Mouse (Mus musculus): ENCODE measurements at regions not wholly inside any gene's neighbourhood (a gene's known extent, or its start where the extent isn't known, plus 50 kb on each side); places are given as distances from the start of the nearest gene placed in this dataset.
A peak's percentile ranks its signal among the peaks of the same experiment; 100 is the strongest.
"Not testable (repeated sequence)": the region's sequence is repeated elsewhere in the genome, so short reads cannot be mapped to it uniquely, and the experiment has no call there.

GRCm38 (mm10) chr10:22556401-22556800, 88.4 kb upstream of the Slc2a12 start:
- not testable (repeated sequence) for H3K4me2 ChIP-seq (replicated peaks; ENCODE audit: low read depth, low read length)
- WGBS = 80% methylated on average over 2 of the region's 2 CpGs

GRCm38 (mm10) chr10:22569250-22570010, 75.4 kb upstream of the Slc2a12 start:
- not testable (repeated sequence) for H3K9ac ChIP-seq (replicated peaks; ENCODE audit: low read depth); H3K36me3 ChIP-seq (ENCODE audit: insufficient read depth, low read length); H3K27me3 ChIP-seq (replicated peaks; ENCODE audit: insufficient read depth, low read length); DNase-seq (ENCODE audit: low spot score); H3K4me1 ChIP-seq (ENCODE audit: insufficient read depth, low read depth, low read length); H3K4me2 ChIP-seq (replicated peaks; ENCODE audit: low read depth, low read length); H3K27ac ChIP-seq (ENCODE audit: low read length); H3K4me3 ChIP-seq (ENCODE audit: low read depth, low read length); H3K9me3 ChIP-seq (ENCODE audit: low read length)
- 52% methylated on average over 14 of the region's 16 CpGs for WGBS
- ATAC-seq = 0 out of 2 replicates have a peak, but pooled peaks have one; percentile 21

More at GRCm38 (mm10) chr10:22556401-22556800, 88.4 kb upstream of the Slc2a12 start:
- not testable (repeated sequence) for H3K4me3 ChIP-seq (ENCODE audit: low read depth, low read length); H3K9ac ChIP-seq (replicated peaks; ENCODE audit: low read depth); H3K27ac ChIP-seq (ENCODE audit: low read length); DNase-seq (ENCODE audit: low spot score); ATAC-seq; H3K9me3 ChIP-seq (ENCODE audit: low read length); H3K27me3 ChIP-seq (replicated peaks; ENCODE audit: insufficient read depth, low read length); H3K4me1 ChIP-seq (ENCODE audit: insufficient read depth, low read depth, low read length); H3K36me3 ChIP-seq (ENCODE audit: insufficient read depth, low read length)

- H3K27me3 ChIP-seq (replicated peaks; ENCODE audit: insufficient read depth, low read length); H3K27ac ChIP-seq (ENCODE audit: low read length); H3K9ac ChIP-seq (replicated peaks; ENCODE audit: low read depth); H3K4me2 ChIP-seq (replicated peaks; ENCODE audit: low read depth, low read length); DNase-seq (ENCODE audit: low spot score); ATAC-seq; H3K36me3 ChIP-seq (ENCODE audit: insufficient read depth, low read length); H3K4me1 ChIP-seq (ENCODE audit: insufficient read depth, low read depth, low read length); H3K9me3 ChIP-seq (ENCODE audit: low read length); H3K4me3 ChIP-seq (ENCODE audit: low read depth, low read length): not testable (repeated sequence)
- 82% methylated on average over 4 of the region's 4 CpGs for WGBS
Measured at GRCm38 (mm10) chr10:22574048-22574447, 70.8 kb upstream of the Slc2a12 start.

- 20% methylated on average over 3 of the region's 3 CpGs for WGBS
- peak; percentile 77 for TF ChIP-seq CTCF (IDR thresholded peaks at IDR 0.05)
- H3K4me3 ChIP-seq (ENCODE audit: low read depth, low read length); H3K4me1 ChIP-seq (ENCODE audit: insufficient read depth, low read depth, low read length); H3K36me3 ChIP-seq (ENCODE audit: insufficient read depth, low read length); H3K9ac ChIP-seq (replicated peaks; ENCODE audit: low read depth); ATAC-seq; H3K9me3 ChIP-seq (ENCODE audit: low read length); H3K27ac ChIP-seq (ENCODE audit: low read length); H3K4me2 ChIP-seq (replicated peaks; ENCODE audit: low read depth, low read length); H3K27me3 ChIP-seq (replicated peaks; ENCODE audit: insufficient read depth, low read length): not testable (repeated sequence)
- DNase-seq (ENCODE audit: low spot score) = peak; percentile 41
Measured at GRCm38 (mm10) chr10:22579426-22579825, 65.4 kb upstream of the Slc2a12 start.

- not testable (repeated sequence) for H3K4me3 ChIP-seq (ENCODE audit: low read depth, low read length); H3K9me3 ChIP-seq (ENCODE audit: low read length); H3K9ac ChIP-seq (replicated peaks; ENCODE audit: low read depth); H3K27ac ChIP-seq (ENCODE audit: low read length); H3K4me1 ChIP-seq (ENCODE audit: insufficient read depth, low read depth, low read length); H3K4me2 ChIP-seq (replicated peaks; ENCODE audit: low read depth, low read length); DNase-seq (ENCODE audit: low spot score); ATAC-seq; H3K27me3 ChIP-seq (replicated peaks; ENCODE audit: insufficient read depth, low read length); H3K36me3 ChIP-seq (ENCODE audit: insufficient read depth, low read length)
- WGBS = 55% methylated on average over 9 of the region's 9 CpGs
Measured at GRCm38 (mm10) chr10:22581300-22581699, 63.5 kb upstream of the Slc2a12 start.

- not testable (repeated sequence) for H3K4me2 ChIP-seq (replicated peaks; ENCODE audit: low read depth, low read length); H3K36me3 ChIP-seq (ENCODE audit: insufficient read depth, low read length); ATAC-seq; H3K27ac ChIP-seq (ENCODE audit: low read length); H3K27me3 ChIP-seq (replicated peaks; ENCODE audit: insufficient read depth, low read length); H3K9me3 ChIP-seq (ENCODE audit: low read length); DNase-seq (ENCODE audit: low spot score); H3K9ac ChIP-seq (replicated peaks; ENCODE audit: low read depth); H3K4me1 ChIP-seq (ENCODE audit: insufficient read depth, low read depth, low read length); H3K4me3 ChIP-seq (ENCODE audit: low read depth, low read length)
- 79% methylated on average over 2 of the region's 2 CpGs for WGBS
Measured at GRCm38 (mm10) chr10:22583306-22583705, 61.5 kb upstream of the Slc2a12 start.

- not testable (repeated sequence) for H3K4me2 ChIP-seq (replicated peaks; ENCODE audit: low read depth, low read length); H3K9me3 ChIP-seq (ENCODE audit: low read length); H3K4me1 ChIP-seq (ENCODE audit: insufficient read depth, low read depth, low read length); H3K4me3 ChIP-seq (ENCODE audit: low read depth, low read length); H3K36me3 ChIP-seq (ENCODE audit: insufficient read depth, low read length); H3K27ac ChIP-seq (ENCODE audit: low read length); DNase-seq (ENCODE audit: low spot score); H3K27me3 ChIP-seq (replicated peaks; ENCODE audit: insufficient read depth, low read length); H3K9ac ChIP-seq (replicated peaks; ENCODE audit: low read depth); ATAC-seq
- TF ChIP-seq CTCF (IDR thresholded peaks at IDR 0.05) = peak; percentile 30
- WGBS = 88% methylated on average over 1 of the region's 1 CpGs
Measured at GRCm38 (mm10) chr10:22588587-22588986, 56.2 kb upstream of the Slc2a12 start.

- H3K27ac ChIP-seq (ENCODE audit: low read length) = not testable (repeated sequence)
Measured at GRCm38 (mm10) chr10:22591664-22592063, 53.1 kb upstream of the Slc2a12 start.

GRCm38 (mm10) chr10:22592189-22592603, 52.6 kb upstream of the Slc2a12 start:
- H3K9ac ChIP-seq (replicated peaks; ENCODE audit: low read depth); H3K4me1 ChIP-seq (ENCODE audit: insufficient read depth, low read depth, low read length); H3K4me3 ChIP-seq (ENCODE audit: low read depth, low read length); ATAC-seq; H3K27ac ChIP-seq (ENCODE audit: low read length); H3K27me3 ChIP-seq (replicated peaks; ENCODE audit: insufficient read depth, low read length); DNase-seq (ENCODE audit: low spot score); H3K4me2 ChIP-seq (replicated peaks; ENCODE audit: low read depth, low read length); H3K9me3 ChIP-seq (ENCODE audit: low read length); H3K36me3 ChIP-seq (ENCODE audit: insufficient read depth, low read length): not testable (repeated sequence)
- WGBS = 57% methylated on average over 4 of the region's 4 CpGs

More at GRCm38 (mm10) chr10:22591664-22592063, 53.1 kb upstream of the Slc2a12 start:
- WGBS = 46% methylated on average over 4 of the region's 4 CpGs
- H3K36me3 ChIP-seq (ENCODE audit: insufficient read depth, low read length); H3K9me3 ChIP-seq (ENCODE audit: low read length); H3K4me3 ChIP-seq (ENCODE audit: low read depth, low read length); H3K9ac ChIP-seq (replicated peaks; ENCODE audit: low read depth); ATAC-seq; H3K4me1 ChIP-seq (ENCODE audit: insufficient read depth, low read depth, low read length); H3K4me2 ChIP-seq (replicated peaks; ENCODE audit: low read depth, low read length); DNase-seq (ENCODE audit: low spot score); H3K27me3 ChIP-seq (replicated peaks; ENCODE audit: insufficient read depth, low read length): not testable (repeated sequence)

All from lung, postnatal 0 days (tissue).